Mouse (Mus musculus): ENCODE results near the gene Fibp. TPM values are rescaled to one million over a fixed set of nuclear protein-coding genes. Genes with fewer than 3 reads are reported as not detected.

Fibp gene
- polyA plus RNA-seq, 1 experiment: 37.7 TPM

GRCm38 (mm10) chr19:5465037-5465436 is 4.6 kb downstream of the Fibp start:
- peaks cover 3% of the 10 kb centered on the region; the same call in 1 of the 2 replicates for H3K36me3 ChIP-seq (ENCODE audit: control insufficient read depth, insufficient read depth, low read length, poor library complexity, severe bottlenecking)
- H3K4me1 ChIP-seq (ENCODE audit: control insufficient read depth, insufficient read depth, low read length): no peaks in the 10 kb centered on the region
- H3K9me3 ChIP-seq (replicated peaks; ENCODE audit: control insufficient read depth, insufficient read depth, low read length, poor library complexity, severe bottlenecking): no peaks in the 10 kb centered on the region
- no peak overlapping the region for H3K4me3 ChIP-seq (ENCODE audit: low read depth, low read length)
- no peak overlapping the region for H3K27ac ChIP-seq (ENCODE audit: insufficient read depth, low read length)
- TF ChIP-seq CTCF (IDR thresholded peaks at IDR 0.05; ENCODE audit: low read depth, low read length) (no peak), EP300 (IDR thresholded peaks at IDR 0.05; ENCODE audit: insufficient read depth, low read depth, low read length) (no peak)
- no peaks in the 10 kb centered on the region for H3K27me3 ChIP-seq (ENCODE audit: control insufficient read depth, insufficient read depth, low read length, poor library complexity, severe bottlenecking)
- no peak overlapping the region for H3K9ac ChIP-seq (ENCODE audit: low read depth, poor library complexity, severe bottlenecking)

DNA sequence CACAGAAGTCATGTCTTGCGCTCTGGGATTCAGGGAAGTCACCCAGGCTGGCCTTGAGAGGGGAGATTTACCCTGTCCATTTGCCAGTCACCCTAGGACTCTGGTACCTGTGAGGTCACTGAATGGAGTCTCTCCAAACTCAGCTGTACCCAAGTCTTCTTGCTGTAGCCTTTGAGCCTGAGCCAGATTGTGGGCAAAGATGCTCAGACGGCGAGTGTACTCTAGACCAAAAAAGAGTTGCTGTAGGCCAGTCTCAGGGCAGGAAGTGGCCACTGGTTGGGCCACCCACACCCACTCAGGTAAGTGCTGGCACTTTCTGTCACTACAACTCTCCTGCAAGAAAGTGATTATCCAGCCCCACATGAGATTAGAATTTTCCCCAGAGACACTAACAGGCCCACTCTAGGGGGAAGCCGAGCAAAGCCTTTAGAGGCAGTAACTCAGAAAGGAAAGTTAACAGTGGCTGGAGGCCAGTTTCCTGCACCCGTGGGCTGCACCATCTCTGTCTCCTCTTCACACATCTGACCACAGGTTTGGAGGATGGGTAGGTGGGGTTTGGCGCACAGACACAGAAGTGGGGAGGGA is 6.6 kb downstream of the Fibp start:
- Histone ChIP-seq H3K4me1 (ENCODE audit: control insufficient read depth, insufficient read depth, low read length) (no peaks in the 10 kb centered on the region), H3K27ac (ENCODE audit: insufficient read depth, low read length) (no peak overlapping the region), H3K27me3 (ENCODE audit: control insufficient read depth, insufficient read depth, low read length, poor library complexity, severe bottlenecking) (no peaks in the 10 kb centered on the region), H3K36me3 (ENCODE audit: control insufficient read depth, insufficient read depth, low read length, poor library complexity, severe bottlenecking) (peaks cover 3% of the 10 kb centered on the region; the same call in 1 of the 2 replicates), H3K9me3 (replicated peaks; ENCODE audit: control insufficient read depth, insufficient read depth, low read length, poor library complexity, severe bottlenecking) (no peaks in the 10 kb centered on the region), H3K4me3 (ENCODE audit: low read depth, low read length) (no peak overlapping the region), H3K9ac (ENCODE audit: low read depth, poor library complexity, severe bottlenecking) (no peak overlapping the region)
- TF ChIP-seq CTCF (IDR thresholded peaks at IDR 0.05; ENCODE audit: low read depth, low read length) (no peak), EP300 (IDR thresholded peaks at IDR 0.05; ENCODE audit: insufficient read depth, low read depth, low read length) (no peak), POLR2A (IDR thresholded peaks at IDR 0.05; ENCODE audit: insufficient read depth, low read length) (no peak)

DNA sequence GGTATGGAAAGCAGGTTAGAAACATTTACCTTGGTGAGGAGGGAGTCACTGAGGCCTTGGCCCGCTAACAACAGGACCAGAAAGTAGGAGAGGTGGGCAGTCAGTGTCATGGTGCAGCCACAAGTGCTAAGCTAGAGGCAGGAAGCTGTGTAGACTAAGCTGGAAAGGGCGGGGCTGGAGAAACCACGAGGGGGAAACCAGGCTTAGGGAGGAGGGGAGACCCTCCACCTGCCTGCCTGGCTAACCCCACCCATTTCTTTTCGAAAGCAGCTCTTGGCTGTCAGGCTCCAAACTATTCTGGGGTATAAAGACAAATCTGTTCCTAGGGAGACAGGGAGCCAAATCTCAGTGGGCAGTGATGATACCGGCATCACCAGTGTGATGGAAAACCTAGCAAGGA is 8.0 kb downstream of the Fibp start, which contains the start of gene Ctsw:
Gene Ctsw (minus strand): TSS at position 134 of the 400 bp plus-strand sequence.
- H3K27ac ChIP-seq (ENCODE audit: insufficient read depth, low read length): no peak within 1 kb of the TSS; the same call in 1 of the 2 replicates
- H3K27me3 ChIP-seq (ENCODE audit: control insufficient read depth, insufficient read depth, low read length, poor library complexity, severe bottlenecking): no peaks in the 10 kb centered on the region
- H3K9ac ChIP-seq (ENCODE audit: low read depth, poor library complexity, severe bottlenecking): no peak within 1 kb of the TSS
- H3K4me3 ChIP-seq (ENCODE audit: low read depth, low read length): no peak within 1 kb of the TSS
- TF ChIP-seq EP300 (IDR thresholded peaks at IDR 0.05; ENCODE audit: insufficient read depth, low read depth, low read length) (no peak), CTCF (IDR thresholded peaks at IDR 0.05; ENCODE audit: low read depth, low read length) (no peak), POLR2A (IDR thresholded peaks at IDR 0.05; ENCODE audit: insufficient read depth, low read length) (no peak)
- H3K9me3 ChIP-seq (replicated peaks; ENCODE audit: control insufficient read depth, insufficient read depth, low read length, poor library complexity, severe bottlenecking): no peaks in the 10 kb centered on the region
- H3K4me1 ChIP-seq (ENCODE audit: control insufficient read depth, insufficient read depth, low read length): no peaks in the 10 kb centered on the region
- H3K36me3 ChIP-seq (ENCODE audit: control insufficient read depth, insufficient read depth, low read length, poor library complexity, severe bottlenecking): peaks cover 3% of the 10 kb centered on the region; the same call in 1 of the 2 replicates

- H3K36me3 ChIP-seq (ENCODE audit: control insufficient read depth, insufficient read depth, low read length, poor library complexity, severe bottlenecking): no peaks in the 10 kb centered on the region
- TF ChIP-seq POLR2A (IDR thresholded peaks at IDR 0.05; ENCODE audit: insufficient read depth, low read length) (no peak), EP300 (IDR thresholded peaks at IDR 0.05; ENCODE audit: insufficient read depth, low read depth, low read length) (no peak), CTCF (IDR thresholded peaks at IDR 0.05; ENCODE audit: low read depth, low read length) (no peak)
These were observed 11.4 kb downstream of the Fibp start for GRCm38 (mm10) chr19:5471846-5472245.

GRCm38 (mm10) chr19:5472857-5473256 is 12.4 kb downstream of the Fibp start:
- no peaks in the 10 kb centered on the region for H3K9me3 ChIP-seq (replicated peaks; ENCODE audit: control insufficient read depth, insufficient read depth, low read length, poor library complexity, severe bottlenecking)
- H3K36me3 ChIP-seq (ENCODE audit: control insufficient read depth, insufficient read depth, low read length, poor library complexity, severe bottlenecking): no peaks in the 10 kb centered on the region
- no peaks in the 10 kb centered on the region for H3K27me3 ChIP-seq (ENCODE audit: control insufficient read depth, insufficient read depth, low read length, poor library complexity, severe bottlenecking)
- H3K27ac ChIP-seq (ENCODE audit: insufficient read depth, low read length): no peak overlapping the region
- no peak overlapping the region; the same call in 1 of the 2 replicates for H3K9ac ChIP-seq (ENCODE audit: low read depth, poor library complexity, severe bottlenecking)
- no peak overlapping the region for H3K4me3 ChIP-seq (ENCODE audit: low read depth, low read length)
- H3K4me1 ChIP-seq (ENCODE audit: control insufficient read depth, insufficient read depth, low read length): no peaks in the 10 kb centered on the region
- TF ChIP-seq POLR2A (IDR thresholded peaks at IDR 0.05; ENCODE audit: insufficient read depth, low read length) (no peak), CTCF (IDR thresholded peaks at IDR 0.05; ENCODE audit: low read depth, low read length) (no peak), EP300 (IDR thresholded peaks at IDR 0.05; ENCODE audit: insufficient read depth, low read depth, low read length) (no peak)

More at GRCm38 (mm10) chr19:5471846-5472245, 11.4 kb downstream of the Fibp start:
- no peak overlapping the region for H3K9ac ChIP-seq (ENCODE audit: low read depth, poor library complexity, severe bottlenecking)
- no peak overlapping the region for H3K4me3 ChIP-seq (ENCODE audit: low read depth, low read length)
- H3K9me3 ChIP-seq (replicated peaks; ENCODE audit: control insufficient read depth, insufficient read depth, low read length, poor library complexity, severe bottlenecking): no peaks in the 10 kb centered on the region
- H3K4me1 ChIP-seq (ENCODE audit: control insufficient read depth, insufficient read depth, low read length): no peaks in the 10 kb centered on the region
- no peaks in the 10 kb centered on the region for H3K27me3 ChIP-seq (ENCODE audit: control insufficient read depth, insufficient read depth, low read length, poor library complexity, severe bottlenecking)
- no peak overlapping the region for H3K27ac ChIP-seq (ENCODE audit: insufficient read depth, low read length)

DNA sequence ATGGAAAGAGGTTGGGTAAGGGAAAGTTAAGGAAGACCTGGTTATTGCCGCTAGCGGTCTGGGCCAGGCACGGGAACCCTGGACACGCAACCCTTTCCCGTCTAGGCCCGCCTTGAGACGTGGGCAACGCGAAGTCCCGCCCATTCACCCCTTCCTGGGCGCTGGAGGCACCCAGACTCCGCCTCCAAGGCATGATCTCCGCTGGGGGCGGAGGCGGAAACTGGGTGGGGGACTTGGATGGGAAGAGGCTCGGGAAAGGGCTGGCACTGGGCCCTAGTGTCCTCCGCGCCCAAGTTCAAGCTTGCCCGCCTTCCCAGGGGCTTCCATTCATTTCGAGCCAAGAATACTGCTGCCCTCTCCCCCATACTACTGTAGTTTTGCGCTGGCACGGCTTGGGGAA is 13.3 kb downstream of the Fibp start, which contains the start of gene Efemp2:
Gene Efemp2 (plus strand): TSS at position 235 of the 400 bp plus-strand sequence.
- H3K36me3 ChIP-seq (ENCODE audit: control insufficient read depth, insufficient read depth, low read length, poor library complexity, severe bottlenecking): no peaks in the 10 kb centered on the region
- no peak within 1 kb of the TSS for H3K27ac ChIP-seq (ENCODE audit: insufficient read depth, low read length)
- H3K27me3 ChIP-seq (ENCODE audit: control insufficient read depth, insufficient read depth, low read length, poor library complexity, severe bottlenecking): no peaks in the 10 kb centered on the region
- peak within 1 kb of the TSS; percentile 73 for H3K4me3 ChIP-seq (ENCODE audit: low read depth, low read length)
- peak within 1 kb of the TSS; percentile 65 for H3K9ac ChIP-seq (ENCODE audit: low read depth, poor library complexity, severe bottlenecking)
- no peaks in the 10 kb centered on the region for H3K4me1 ChIP-seq (ENCODE audit: control insufficient read depth, insufficient read depth, low read length)
- H3K9me3 ChIP-seq (replicated peaks; ENCODE audit: control insufficient read depth, insufficient read depth, low read length, poor library complexity, severe bottlenecking): no peaks in the 10 kb centered on the region
- no peak for TF ChIP-seq CTCF (IDR thresholded peaks at IDR 0.05; ENCODE audit: low read depth, low read length)
- TF ChIP-seq POLR2A (IDR thresholded peaks at IDR 0.05; ENCODE audit: insufficient read depth, low read length): peak; percentile 70
- no peak for TF ChIP-seq EP300 (IDR thresholded peaks at IDR 0.05; ENCODE audit: insufficient read depth, low read depth, low read length)

All from ES-Bruce4 (cell line).